Comparison of ENCODE assay signal across 16 mouse cellular contexts in the genomic region with DNA sequence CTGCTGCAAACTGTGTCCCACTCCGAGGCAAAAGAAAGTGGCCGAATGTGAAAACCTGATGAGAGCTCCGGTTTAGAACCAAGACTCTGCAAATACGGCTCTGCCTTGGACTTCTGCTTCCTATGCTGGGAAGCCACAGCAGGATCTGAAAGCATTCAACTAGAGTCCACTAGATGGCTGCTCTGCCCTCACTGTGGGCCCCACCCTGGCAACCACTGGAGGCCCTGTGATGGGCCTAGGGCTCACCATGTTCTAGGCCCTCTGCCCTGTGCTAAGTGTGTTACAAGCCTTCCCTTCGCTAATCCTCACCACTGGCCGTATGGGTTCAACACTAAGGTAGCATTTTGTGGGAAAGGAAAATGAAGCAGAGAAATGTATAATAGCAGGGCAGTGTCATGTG. TPM values are rescaled to one million over a fixed set of nuclear protein-coding genes. Genes with fewer than 3 reads are reported as not detected.
DNase-seq lines count a peak whose midpoint lies in the region; ATAC-seq lines count a peak whose summit lies in the region.
"Had no signal": no experiment of that assay in that cellular context is flagged by ENCODE, and none has a peak within 500 bp of the region (broad histone marks: within the 10 kb centered on the region; RNA-seq: fewer than 3 reads in every experiment).

No protein-coding gene starts in this region.

- no peaks in the 10 kb centered on the region for H3K27me3 ChIP-seq in kidney, embryonic 16.5 days (ENCODE audit: insufficient read depth, low read length)
- H3K27me3 ChIP-seq in embryonic facial prominence, embryonic 15.5 days, result no peaks in the 10 kb centered on the region
- H3K27me3 ChIP-seq in liver, embryonic 13.5 days, result no peaks in the 10 kb centered on the region
- H3K27me3 ChIP-seq: kidney, embryonic 15.5 days; stomach, embryonic 15.5 days had no signal

- DNase-seq in kidney, adult 8-10 months, result no peak
- DNase-seq in liver, embryonic 13.5 days, result no peak
- no peak for DNase-seq in left cerebral cortex, adult 11 months (ENCODE audit: low spot score)
- DNase-seq in adrenal gland, postnatal 14 days, result no peak
- no peak for DNase-seq in layer of hippocampus, adult 18-20 months (ENCODE audit: low spot score in 2 of 2)
- DNase-seq: cerebellum, adult 11 months; cerebellum, postnatal 25 days; forebrain, postnatal 0 days; gastrocnemius, adult 2 months; heart, postnatal 10 days; midbrain, embryonic 14.5 days had no signal

- H3K4me2 ChIP-seq in kidney, embryonic 16.5 days (replicated peaks; ENCODE audit: low read depth, low read length), result no peak overlapping the region
- no peak overlapping the region for H3K4me2 ChIP-seq in embryonic facial prominence, embryonic 15.5 days (replicated peaks)
- no peak overlapping the region for H3K4me2 ChIP-seq in liver, embryonic 13.5 days
- H3K4me2 ChIP-seq: kidney, embryonic 15.5 days; stomach, embryonic 15.5 days had no signal

- ATAC-seq in kidney, embryonic 16.5 days (ENCODE audit: low FRiP score, low TSS enrichment), result peak; percentile 44; the same call in 1 of the 2 replicates
- ATAC-seq in embryonic facial prominence, embryonic 15.5 days (ENCODE audit: insufficient number of reproducible peaks, low FRiP score, low TSS enrichment, low read depth), result peak; percentile 80; the same call in 1 of the 2 replicates
- ATAC-seq in liver, embryonic 13.5 days (ENCODE audit: low read depth), result peak; percentile 30; the same call in 1 of the 2 replicates
- ATAC-seq: forebrain, postnatal 0 days; hindbrain, embryonic 16.5 days had no signal

- no peak overlapping the region for H3K27ac ChIP-seq in kidney, embryonic 16.5 days (ENCODE audit: low read length)
- no peak overlapping the region for H3K27ac ChIP-seq in embryonic facial prominence, embryonic 15.5 days (replicated peaks)
- no peak overlapping the region for H3K27ac ChIP-seq in liver, embryonic 13.5 days
- H3K27ac ChIP-seq: gastrocnemius, adult 2 months; kidney, embryonic 15.5 days; stomach, embryonic 15.5 days had no signal

- no peak overlapping the region for H3K4me3 ChIP-seq in kidney, embryonic 16.5 days (ENCODE audit: low read length)
- H3K4me3 ChIP-seq in embryonic facial prominence, embryonic 15.5 days (replicated peaks), result no peak overlapping the region
- no peak overlapping the region for H3K4me3 ChIP-seq in liver, embryonic 13.5 days (replicated peaks)
- H3K4me3 ChIP-seq: gastrocnemius, adult 2 months; kidney, embryonic 15.5 days; stomach, embryonic 15.5 days had no signal

- H3K4me1 ChIP-seq in kidney, embryonic 16.5 days (ENCODE audit: insufficient read depth, low read length), result peaks cover 16% of the 10 kb centered on the region
- no peaks in the 10 kb centered on the region for H3K4me1 ChIP-seq in embryonic facial prominence, embryonic 15.5 days
- peaks cover 28% of the 10 kb centered on the region for H3K4me1 ChIP-seq in liver, embryonic 13.5 days (replicated peaks)
- H3K4me1 ChIP-seq: stomach, embryonic 15.5 days had no signal

- WGBS in kidney, embryonic 16.5 days, result 85% methylated on average over 6 of the region's 6 CpGs
- WGBS in embryonic facial prominence, embryonic 15.5 days, result 86% methylated on average over 6 of the region's 6 CpGs
- 77% methylated on average over 6 of the region's 6 CpGs for WGBS in liver, embryonic 13.5 days (ENCODE audit: insufficient replicate concordance)

- H3K36me3 ChIP-seq in kidney, embryonic 16.5 days (ENCODE audit: insufficient read depth, low read length), result peaks cover 12% of the 10 kb centered on the region
- no peaks in the 10 kb centered on the region; the same call in 1 of the 2 replicates for H3K36me3 ChIP-seq in embryonic facial prominence, embryonic 15.5 days
- peaks cover 5% of the 10 kb centered on the region; the same call in 1 of the 2 replicates for H3K36me3 ChIP-seq in liver, embryonic 13.5 days

- H3K9ac ChIP-seq in kidney, embryonic 16.5 days (replicated peaks; ENCODE audit: low read length), result no peak overlapping the region
- H3K9ac ChIP-seq in embryonic facial prominence, embryonic 15.5 days, result no peak overlapping the region
- H3K9ac ChIP-seq in liver, embryonic 13.5 days, result no peak overlapping the region
- H3K9ac ChIP-seq: forebrain, postnatal 0 days; kidney, embryonic 15.5 days; stomach, embryonic 15.5 days had no signal

- H3K9me3 ChIP-seq in kidney, embryonic 16.5 days (ENCODE audit: low read length), result no peaks in the 10 kb centered on the region
- no peaks in the 10 kb centered on the region for H3K9me3 ChIP-seq in embryonic facial prominence, embryonic 15.5 days (replicated peaks)
- H3K9me3 ChIP-seq in liver, embryonic 13.5 days (replicated peaks), result no peaks in the 10 kb centered on the region
- H3K9me3 ChIP-seq: kidney, embryonic 15.5 days; stomach, embryonic 15.5 days had no signal

RNA-seq across cellular contexts. Expression of a gene that starts 20.2 kb away (rescaled TPM):
- 36.4 and 37.2 TPM in 2 replicates for polyA plus RNA-seq in kidney, embryonic 16.5 days (2015; fragmentation: Nextera tagmentation; extraction: Ambion mirVana)
- polyA plus RNA-seq in embryonic facial prominence, embryonic 15.5 days (2015; fragmentation: Nextera tagmentation; extraction: Ambion mirVana), result 67.3 and 77.5 TPM in 2 replicates
- 14.2 and 16.7 TPM in 2 replicates for polyA plus RNA-seq in liver, embryonic 13.5 days (2015; fragmentation: Nextera tagmentation; extraction: Ambion mirVana)
- total RNA-seq in adrenal gland, postnatal 14 days (2021), result 46.4 and 64.0 TPM in 2 replicates
- 100 to 1,000 TPM in 1 of 2 experiments, 10 to 100 TPM in 1; 94.3 to 100 TPM for total RNA-seq in layer of hippocampus, adult 18-20 months (2021)

Comparison
In these comparisons a context has a peak if more than half of its experiments do, and no peak if none do; other contexts are left out.
1. ATAC-seq: peak in every context shown above with its lines; median percentile 80 in embryonic facial prominence, embryonic 15.5 days; 44 in kidney, embryonic 16.5 days; 30 in liver, embryonic 13.5 days.